Mouse (Mus musculus) liver, adult 2 months (tissue): ENCODE measurements around the gene Rnf216. TPM values are rescaled to one million over a fixed set of nuclear protein-coding genes. Genes with fewer than 3 reads are reported as not detected.

ENCODE experiments used
- DNase-seq: peaks from one replicate; pipeline ENCODE4 v3.0.0-alpha.2; 2011; ENCODE audit warnings: low read depth, low spot score; ENCODE audit errors: extremely low read depth
- H3K27ac ChIP-seq: fragments of 200-500 bp; replicated peaks from 2 replicates; pipeline ENCODE4 v1.5.1; 2012; ENCODE audit warnings: low read depth, mild to moderate bottlenecking, control low read depth, inconsistent platforms, low read length; ENCODE audit not compliant: insufficient read depth
- H3K27me3 ChIP-seq: fragments of 200-500 bp; 2 replicates; pipeline ENCODE4 v1.6.1; 2012; ENCODE audit warnings: mild to moderate bottlenecking, moderate library complexity, low read length, inconsistent platforms; ENCODE audit not compliant: control insufficient read depth, insufficient read depth
- H3K36me3 ChIP-seq: fragments of 200-500 bp; 2 replicates; pipeline ENCODE4 v1.6.1; 2012; ENCODE audit warnings: low read length, inconsistent platforms; ENCODE audit not compliant: control insufficient read depth, insufficient read depth
- H3K4me1 ChIP-seq: fragments of 200-500 bp; 2 replicates; pipeline ENCODE4 v1.6.1; 2011; ENCODE audit warnings: low read length; ENCODE audit not compliant: control insufficient read depth, insufficient read depth
- H3K4me3 ChIP-seq: fragments of 200-500 bp; 2 replicates; pipeline ENCODE4 v1.5.1; 2011; ENCODE audit warnings: low read depth, mild to moderate bottlenecking, control low read depth, low read length, moderate library complexity; ENCODE audit not compliant: insufficient read depth
- H3K79me2 ChIP-seq: fragments of 200-500 bp; 2 replicates; pipeline ENCODE4 v1.6.1; 2012; ENCODE audit warnings: inconsistent platforms, mild to moderate bottlenecking, low read length, moderate library complexity; ENCODE audit not compliant: control insufficient read depth, insufficient read depth
- H3K9ac ChIP-seq: fragments of 200-500 bp; 2 replicates; pipeline ENCODE4 v1.6.1; 2012; ENCODE audit warnings: low read depth, mild to moderate bottlenecking, control low read depth, inconsistent platforms, low read length
- CTCF ChIP-seq: fragments of 200-500 bp; IDR thresholded peaks from 2 replicates; pipeline ENCODE4 v1.5.1; 2011; ENCODE audit warnings: low read depth, low read length, control low read depth
- POLR2A ChIP-seq: fragments of 200-500 bp; IDR thresholded peaks from 2 replicates; pipeline ENCODE4 v1.6.1; 2011; ENCODE audit warnings: low read length, control low read depth; ENCODE audit not compliant: insufficient read depth; ENCODE audit errors: extremely low read depth
- WGBS: fragments of 180-500 bp; shearing (Covaris S2); methylation state at CpG from one replicate; pipeline ENCODE4 v1.1.7; 2018; 5-methylcytosine and 5-hydroxymethylcytosine counted together
- polyA plus RNA-seq: library from polyadenylated mRNA; depleted of rRNA; stranded (reverse); fragments of >200 nt; gene quantifications from 2 replicates; pipeline ENCODE4 v1.2.3, GENCODE M21; 2012
- total RNA-seq: library from RNA; depleted of rRNA; stranded (reverse); fragments of >200 nt; gene quantifications from 2 replicates; pipeline ENCODE4 v1.2.3, GENCODE M21; 2014

Gene Rnf216
- total and polyA plus RNA-seq, 2 experiments: 11.5 to 12.1 TPM

- Histone ChIP-seq H3K27ac (no peak overlapping the region), H3K36me3 (no peaks in the 10 kb centered on the region), H3K27me3 (peaks cover 2% of the 10 kb centered on the region; the same call in 1 of the 2 replicates), H3K4me3 (no peak overlapping the region), H3K79me2 (no peaks in the 10 kb centered on the region), H3K9ac (no peak overlapping the region), H3K4me1 (peaks cover 2% of the 10 kb centered on the region; the same call in 1 of the 2 replicates)
- no peak for TF ChIP-seq POLR2A
- no peak for DNase-seq
- WGBS: 77% methylated on average over 16 of the region's 16 CpGs
Measured at GRCm38 (mm10) chr5:142982046-142982801, 130.6 kb downstream of the Rnf216 start.

- H3K79me2 ChIP-seq: no peaks in the 10 kb centered on the region
- no peak overlapping the region for H3K27ac ChIP-seq
- H3K27me3 ChIP-seq: peaks cover 7% of the 10 kb centered on the region
- H3K4me3 ChIP-seq: no peak overlapping the region
- H3K4me1 ChIP-seq: no peaks in the 10 kb centered on the region
- no peak for DNase-seq
- no peaks in the 10 kb centered on the region; the same call in 1 of the 2 replicates for H3K36me3 ChIP-seq
- no peak overlapping the region for H3K9ac ChIP-seq
- WGBS: 37% methylated on average over 5 of the region's 5 CpGs
- TF ChIP-seq CTCF (no peak), POLR2A (no peak)
Measured at GRCm38 (mm10) chr5:142976516-142976915, 136.3 kb downstream of the Rnf216 start.

- H3K9ac ChIP-seq: no peak overlapping the region
- no peaks in the 10 kb centered on the region; the same call in 1 of the 2 replicates for H3K36me3 ChIP-seq
- peaks cover 7% of the 10 kb centered on the region for H3K27me3 ChIP-seq
- H3K4me3 ChIP-seq: no peak overlapping the region
- no peaks in the 10 kb centered on the region for H3K79me2 ChIP-seq
- no peak for DNase-seq
- no peaks in the 10 kb centered on the region for H3K4me1 ChIP-seq
- H3K27ac ChIP-seq: no peak overlapping the region
- WGBS: 30% methylated on average over 18 of the region's 18 CpGs
- TF ChIP-seq CTCF (no peak), POLR2A (no peak)
Measured at GRCm38 (mm10) chr5:142974598-142975121, 138.1 kb downstream of the Rnf216 start.

GRCm38 (mm10) chr5:142973971-142974370, 138.8 kb downstream of the Rnf216 start:
- Histone ChIP-seq H3K4me3 (no peak overlapping the region), H3K79me2 (no peaks in the 10 kb centered on the region), H3K4me1 (no peaks in the 10 kb centered on the region), H3K27me3 (peaks cover 7% of the 10 kb centered on the region), H3K9ac (no peak overlapping the region), H3K36me3 (no peaks in the 10 kb centered on the region; the same call in 1 of the 2 replicates), H3K27ac (no peak overlapping the region)
- TF ChIP-seq CTCF: no peak
- 63% methylated on average over 3 of the region's 3 CpGs for WGBS
- DNase-seq: no peak

- Histone ChIP-seq H3K9ac (no peak overlapping the region), H3K4me1 (no peaks in the 10 kb centered on the region), H3K4me3 (no peak overlapping the region), H3K79me2 (no peaks in the 10 kb centered on the region), H3K27me3 (no peaks in the 10 kb centered on the region), H3K36me3 (no peaks in the 10 kb centered on the region; the same call in 1 of the 2 replicates), H3K27ac (no peak overlapping the region)
- no peak for TF ChIP-seq POLR2A
- TF ChIP-seq CTCF: no peak
- DNase-seq: no peak
- 95% methylated on average over 14 of the region's 14 CpGs for WGBS
Measured at GRCm38 (mm10) chr5:142968411-142968810, 144.4 kb downstream of the Rnf216 start.

GRCm38 (mm10) chr5:142964650-142965049, 148.1 kb downstream of the Rnf216 start:
- no peaks in the 10 kb centered on the region for H3K79me2 ChIP-seq
- TF ChIP-seq CTCF: no peak
- TF ChIP-seq POLR2A: no peak
- no peak overlapping the region for H3K9ac ChIP-seq
- H3K27ac ChIP-seq: no peak overlapping the region
- 93% methylated on average over 6 of the region's 6 CpGs for WGBS
- peaks cover 12% of the 10 kb centered on the region for H3K27me3 ChIP-seq
- no peak for DNase-seq
- no peak overlapping the region for H3K4me3 ChIP-seq
- H3K4me1 ChIP-seq: peaks cover 2% of the 10 kb centered on the region; the same call in 1 of the 2 replicates
- no peaks in the 10 kb centered on the region for H3K36me3 ChIP-seq
